Mouse (Mus musculus): ENCODE measurements at regions not wholly inside any gene's neighbourhood (a gene's known extent, or its start where the extent isn't known, plus 50 kb on each side); places are given as distances from the start of the nearest gene placed in this dataset.

- DNase-seq (ENCODE audit: low spot score): no peak
Observed at GRCm38 (mm10) chr13:59874137-59874931, 51.4 kb upstream of the Tut7 start.

Measured in ovary, postnatal 10 days (tissue).